In genomic region chr4:85202582-85202981, GRCm38 (mm10) we compare ENCODE assay signal across 24 mouse cellular contexts. TPM values are rescaled to one million over a fixed set of nuclear protein-coding genes. Genes with fewer than 3 reads are reported as not detected.
A peak's percentile ranks its signal among the peaks of the same experiment; 100 is the strongest.
DNase-seq lines count a peak whose midpoint lies in the region; TF ChIP-seq lines count a peak whose summit lies in the region.
"Had no signal": no experiment of that assay in that cellular context is flagged by ENCODE, and none has a peak within 500 bp of the region (broad histone marks: within the 10 kb centered on the region; RNA-seq: fewer than 3 reads in every experiment).

No protein-coding gene starts in this region.

- no peak for TF ChIP-seq CTCF in testis, adult 2 months (IDR thresholded peaks at IDR 0.05; ENCODE audit: control insufficient read depth, insufficient read depth, insufficient replicate concordance, low read depth, low read length)

- no peaks in the 10 kb centered on the region for H3K27me3 ChIP-seq in testis, adult 2 months (ENCODE audit: control insufficient read depth, insufficient read depth, low read length)

- H3K4me1 ChIP-seq in testis, adult 2 months (ENCODE audit: control insufficient read depth, insufficient read depth, low read length): peaks cover 8% of the 10 kb centered on the region
- H3K4me1 ChIP-seq: liver, embryonic 15.5 days had no signal

- DNase-seq in cerebellum, adult 9-10 months: peak; percentile 36
- no peak for DNase-seq in cerebellum, postnatal 36 days
- DNase-seq in testis, postnatal 14 days (ENCODE audit: low spot score): no peak
- DNase-seq in adrenal gland, postnatal 36 days: peak; percentile 45 to 54
- no peak for DNase-seq in ovary, postnatal 14 days (ENCODE audit: low spot score)
- DNase-seq in heart, adult 9 months (ENCODE audit: low spot score in 2 of 2): no peak
- DNase-seq: forebrain, postnatal 0 days; gastrocnemius, postnatal 10 days; heart, postnatal 36 days; kidney, adult 8-10 months; kidney, postnatal 10 days; layer of hippocampus, postnatal 36 days; lung, postnatal 36 days had no signal

- H3K27ac ChIP-seq in testis, adult 2 months (ENCODE audit: control insufficient read depth, insufficient read depth, low read depth, low read length): peak overlapping the region; percentile 49
- H3K27ac ChIP-seq: embryonic facial prominence, embryonic 15.5 days; forebrain, embryonic 12.5 days; hindbrain, embryonic 13.5 days; limb, embryonic 12.5 days; liver, embryonic 15.5 days; lung, embryonic 15.5 days had no signal

- H3K36me3 ChIP-seq in testis, adult 2 months (ENCODE audit: control insufficient read depth, insufficient read depth, low read length): no peaks in the 10 kb centered on the region
- H3K36me3 ChIP-seq: embryonic facial prominence, embryonic 15.5 days; forebrain, embryonic 12.5 days; hindbrain, embryonic 13.5 days; limb, embryonic 12.5 days; liver, embryonic 15.5 days; lung, embryonic 15.5 days had no signal

- H3K4me3 ChIP-seq in testis, adult 2 months (ENCODE audit: control insufficient read depth, low read depth, low read length): no peak overlapping the region
- H3K4me3 ChIP-seq: embryonic facial prominence, embryonic 15.5 days; forebrain, embryonic 12.5 days; hindbrain, embryonic 13.5 days; limb, embryonic 12.5 days; liver, embryonic 15.5 days; lung, embryonic 15.5 days had no signal

- no peak for TF ChIP-seq POLR2A in testis, adult 2 months (IDR thresholded peaks at IDR 0.05; ENCODE audit: control insufficient read depth, low read depth, low read length)

RNA-seq across cellular contexts. Expression of gene Sh3gl2, which starts 2.3 kb away (rescaled TPM):
- polyA plus RNA-seq in testis, adult 2 months (2012; rRNA removed): 12.0 and 15.4 TPM in 2 replicates
- total RNA-seq in adrenal gland, postnatal 36 days (2021): 10 to 100 TPM; 24.0 to 37.6 TPM
- total RNA-seq: megakaryocyte, adult 5-6 weeks; MEL; neutrophil, adult 5-6 weeks had no signal
- polyA plus RNA-seq: liver, adult 2 months; liver, embryonic 15.5 days had no signal

Comparison
In these comparisons a context has a peak if more than half of its experiments do, and no peak if none do; other contexts are left out.
1. DNase-seq: peak in cerebellum, adult 9-10 months (single experiment) and adrenal gland, postnatal 36 days (2 of 2); none in cerebellum, postnatal 36 days (0 of 2), testis, postnatal 14 days (single experiment), ovary, postnatal 14 days (single experiment) and heart, adult 9 months (0 of 2).